Mouse (Mus musculus): ENCODE data around the gene Tet2.

- TF ChIP-seq CTCF (IDR thresholded peaks at IDR 0.05; ENCODE audit: low read depth): no peak
- no peak for TF ChIP-seq EP300 (optimal IDR thresholded peaks at IDR 0.05)
Measured at GRCm38 (mm10) chr3:133557154-133557553, 12.2 kb upstream of the Tet2 start.

All from stomach, postnatal 0 days (tissue).